Mouse (Mus musculus) NIH3T3 (cell line): ENCODE results near the gene Apob.

ENCODE experiments used
- DNase-seq: peaks from one replicate; pipeline ENCODE4 v3.0.0-alpha.2; 2012; ENCODE audit warnings: low read depth

Gene Apob

DNA sequence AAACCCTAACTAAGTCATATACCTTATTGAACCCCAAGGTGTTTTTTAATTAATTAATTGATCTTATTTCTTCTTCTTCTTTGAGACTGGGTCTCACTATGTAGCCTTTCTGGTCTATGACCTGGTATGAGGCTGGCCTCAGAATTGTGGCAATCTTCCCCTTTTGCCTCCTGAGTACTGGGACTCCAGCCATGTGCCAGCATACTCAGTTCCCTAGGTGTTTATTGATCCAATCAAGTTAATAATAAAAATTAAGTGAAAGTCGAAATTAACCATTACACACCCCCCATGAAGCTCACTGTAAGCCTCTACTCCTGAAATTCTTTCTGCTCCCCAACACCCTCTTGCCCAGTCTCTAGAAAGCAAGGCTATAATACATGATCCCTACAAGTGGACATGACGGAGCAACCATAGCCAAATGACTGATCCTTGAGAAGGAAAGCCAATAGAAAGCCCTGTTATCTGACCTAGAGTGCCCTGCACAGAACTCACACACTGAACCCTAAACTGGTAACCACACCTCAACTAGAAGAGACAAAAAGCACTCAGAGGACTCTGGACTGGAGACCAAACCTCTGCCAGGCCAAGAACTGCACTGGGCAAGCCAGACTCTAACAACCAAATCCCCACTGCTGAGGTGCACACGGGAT is 60.8 kb downstream of the Apob start:
- no peak for DNase-seq

DNA sequence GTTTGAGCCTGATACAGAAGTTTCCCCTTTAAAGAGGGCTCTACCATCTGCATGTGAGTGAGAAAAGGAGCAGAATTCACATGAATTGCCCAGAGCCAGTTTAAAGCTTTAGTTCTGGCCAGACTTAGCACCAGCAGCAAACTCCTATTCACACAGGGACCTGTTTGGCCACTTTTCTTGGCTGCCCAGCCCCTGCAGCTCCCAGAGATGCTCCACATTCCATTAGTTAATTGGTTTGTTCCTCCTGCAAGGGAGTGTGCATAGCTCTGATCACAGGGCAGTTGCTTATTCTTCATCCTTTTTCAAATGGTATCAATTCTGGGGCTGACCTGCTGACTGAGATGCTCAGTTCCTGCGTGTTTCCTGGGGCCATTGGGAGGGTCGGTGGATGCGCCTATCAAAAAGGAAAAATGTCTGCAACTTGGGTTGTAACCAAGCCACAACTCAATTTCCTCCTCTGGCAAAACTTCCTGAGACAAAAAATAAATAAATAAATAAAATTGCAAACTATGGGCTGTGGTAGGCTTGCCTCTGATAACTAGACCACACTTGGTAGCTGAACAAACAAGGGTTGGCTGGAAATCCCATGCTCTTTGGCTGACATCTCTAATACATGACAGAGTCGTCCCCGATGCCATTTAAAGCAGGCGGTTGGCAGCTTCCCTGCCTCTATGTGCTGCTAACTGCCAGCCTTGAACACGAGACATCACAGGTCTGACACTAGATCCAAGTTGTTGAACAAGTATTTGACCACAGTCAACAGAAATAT is 65.4 kb downstream of the Apob start:
- no peak for DNase-seq

DNA sequence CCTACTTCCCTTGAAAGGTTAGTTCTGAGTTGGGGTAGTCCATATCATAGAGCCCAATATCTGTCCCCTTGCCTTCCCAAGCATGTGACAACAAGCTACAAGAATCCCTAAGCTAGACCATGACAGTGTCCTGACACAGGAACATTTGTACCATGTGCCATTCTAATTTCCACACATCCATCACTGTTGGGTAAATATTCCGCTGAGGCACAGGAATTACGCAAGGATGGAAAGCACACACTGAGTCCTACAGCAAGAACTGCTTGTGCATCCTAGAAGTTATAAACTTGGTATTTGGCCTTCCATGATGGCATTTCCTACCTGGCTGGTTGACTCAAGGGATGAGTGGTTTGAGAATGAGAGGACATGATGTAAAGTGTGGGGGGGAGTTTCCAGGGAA is 69.6 kb downstream of the Apob start:
- no peak for DNase-seq

DNA sequence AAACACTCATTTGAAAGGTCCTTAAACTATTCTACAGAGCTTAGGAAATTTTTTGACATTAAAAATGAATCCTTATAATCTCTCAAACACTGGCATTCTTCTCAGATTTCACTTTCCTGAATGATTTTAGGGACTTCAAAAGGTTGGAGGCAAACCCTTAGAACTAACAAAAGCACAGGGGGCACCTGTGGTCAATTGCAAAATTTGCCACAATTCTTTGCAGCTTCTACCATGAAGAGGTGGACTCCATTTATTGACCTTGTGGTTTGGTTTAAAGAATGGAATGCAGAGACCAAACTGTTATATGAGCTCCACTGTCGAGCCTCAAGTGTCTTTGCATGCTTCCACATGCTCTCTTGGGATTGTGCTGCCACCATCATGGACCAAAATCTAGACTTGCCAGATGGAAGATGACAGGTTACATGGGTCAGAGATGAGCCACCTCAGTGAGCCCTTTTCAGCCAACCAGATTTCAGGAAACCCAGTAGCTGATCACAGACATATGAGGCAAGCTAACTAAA is 70.4 kb downstream of the Apob start:
- no peak for DNase-seq

DNA sequence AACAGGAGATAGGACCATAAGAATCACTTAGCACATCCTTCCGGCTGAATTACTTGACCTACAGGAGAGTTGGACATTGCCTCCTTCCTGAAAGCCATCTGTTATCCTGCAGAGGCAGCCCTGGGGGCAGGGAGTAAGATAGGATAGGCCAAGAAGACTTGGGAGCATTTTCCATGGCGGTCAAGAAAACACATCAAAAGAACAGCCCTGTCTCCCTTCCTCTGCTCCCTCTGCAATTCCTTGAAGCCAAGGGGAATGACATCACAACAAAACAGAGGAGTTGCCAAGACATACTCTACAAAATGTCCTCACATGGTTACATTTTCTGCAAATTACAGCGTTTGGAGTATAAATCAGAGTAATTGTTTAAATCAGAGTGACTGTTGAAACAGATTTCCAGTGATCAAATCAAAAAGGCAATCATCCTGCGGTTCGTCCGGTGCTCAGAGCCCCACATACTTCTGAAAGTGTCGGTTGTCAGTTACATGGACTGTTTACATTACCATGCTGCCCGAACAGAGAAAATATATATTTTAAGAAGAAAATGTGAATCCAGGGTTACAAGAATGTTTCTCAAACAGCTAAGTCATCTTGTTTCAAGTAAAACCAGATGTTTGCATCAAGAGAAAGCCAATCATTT is 78.7 kb downstream of the Apob start:
- DNase-seq = peak; percentile 71

DNA sequence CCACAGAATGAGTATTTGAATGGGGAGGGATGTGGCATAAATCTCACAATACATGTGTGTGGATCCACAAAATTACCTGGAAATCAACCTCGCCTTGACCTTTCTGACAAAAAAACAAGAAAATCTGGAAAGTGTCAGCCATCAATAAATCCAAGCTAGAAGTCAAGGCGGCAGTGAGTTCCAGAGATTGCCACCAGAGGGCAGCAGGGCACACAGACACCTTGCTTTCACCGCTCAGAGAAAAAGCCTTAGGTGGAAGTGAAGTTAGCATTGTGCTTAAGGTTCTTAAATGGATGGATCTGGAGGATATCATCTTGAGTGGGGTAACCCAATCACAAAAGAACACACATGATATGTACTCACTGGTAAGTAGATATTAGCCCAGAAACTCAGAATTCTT is 82.1 kb downstream of the Apob start:
- peak; percentile 87 for DNase-seq

GRCm38 (mm10) chr12:8063363-8064065 is 86.1 kb downstream of the Apob start:
- DNase-seq = no peak
